ENCODE assay signal across 7 mouse cellular contexts in genomic region chr13:94359282-94359920, GRCm38 (mm10). TPM values are rescaled to one million over a fixed set of nuclear protein-coding genes. Genes with fewer than 3 reads are reported as not detected.
DNase-seq lines count a peak whose midpoint lies in the region; ATAC-seq and TF ChIP-seq lines count a peak whose summit lies in the region.

No protein-coding gene starts in this region.

- DNase-seq in lung, postnatal 0 days (ENCODE audit: low spot score), result peak; percentile 30
- DNase-seq in lung, postnatal 25 days (ENCODE audit: low spot score), result no peak
- DNase-seq in forebrain, embryonic 10.5 days (ENCODE audit: extremely low spot score, low spot score), result no peak
- DNase-seq in right cerebral cortex, postnatal 14 days, result no peak

- H3K4me1 ChIP-seq in lung, postnatal 0 days (ENCODE audit: insufficient read depth, low read depth, low read length), result peaks cover 10% of the 10 kb centered on the region; the same call in 1 of the 2 replicates
- peaks cover 28% of the 10 kb centered on the region for H3K4me1 ChIP-seq in forebrain, embryonic 10.5 days
- peaks cover 15% of the 10 kb centered on the region for H3K4me1 ChIP-seq in limb, embryonic 15.5 days
- peaks cover 4% of the 10 kb centered on the region; the same call in 1 of the 2 replicates for H3K4me1 ChIP-seq in stomach, embryonic 14.5 days (ENCODE audit: control insufficient read depth, insufficient read depth, low read length)

- WGBS in lung, postnatal 0 days, result 17% methylated on average over 23 of the region's 25 CpGs
- 19% methylated on average over 25 of the region's 25 CpGs for WGBS in forebrain, embryonic 10.5 days
- 16% methylated on average over 23 of the region's 25 CpGs for WGBS in limb, embryonic 15.5 days
- 16% methylated on average over 25 of the region's 25 CpGs for WGBS in stomach, embryonic 14.5 days

- ATAC-seq in lung, postnatal 0 days, result peak; percentile 7
- no peak for ATAC-seq in limb, embryonic 15.5 days (ENCODE audit: insufficient number of reproducible peaks, low FRiP score, low TSS enrichment, low read depth)
- ATAC-seq in stomach, embryonic 14.5 days (ENCODE audit: insufficient number of reproducible peaks, insufficient read depth, low FRiP score, low read depth), result no peak; the same call in 1 of the 2 replicates
- no peak for ATAC-seq in frontal cortex, adult (ENCODE audit: low TSS enrichment)

- H3K27ac ChIP-seq in lung, postnatal 0 days (ENCODE audit: low read length), result peak overlapping the region; percentile 92
- H3K27ac ChIP-seq in forebrain, embryonic 10.5 days, result peak overlapping the region; percentile 91
- H3K27ac ChIP-seq in limb, embryonic 15.5 days, result peak overlapping the region; percentile 93
- peak overlapping the region; percentile 92 for H3K27ac ChIP-seq in stomach, embryonic 14.5 days (ENCODE audit: low read length)

- H3K4me3 ChIP-seq in lung, postnatal 0 days (ENCODE audit: low read depth, low read length), result peak overlapping the region; percentile 86
- H3K4me3 ChIP-seq in forebrain, embryonic 10.5 days, result peak overlapping the region; percentile 70
- peak overlapping the region; percentile 87 for H3K4me3 ChIP-seq in limb, embryonic 15.5 days
- peak overlapping the region; percentile 62 for H3K4me3 ChIP-seq in stomach, embryonic 14.5 days (ENCODE audit: low read depth, low read length)

- no peaks in the 10 kb centered on the region for H3K27me3 ChIP-seq in lung, postnatal 0 days (replicated peaks; ENCODE audit: insufficient read depth, low read length)
- H3K27me3 ChIP-seq in forebrain, embryonic 10.5 days (ENCODE audit: poor library complexity, severe bottlenecking), result no peaks in the 10 kb centered on the region
- no peaks in the 10 kb centered on the region for H3K27me3 ChIP-seq in limb, embryonic 15.5 days
- H3K27me3 ChIP-seq in stomach, embryonic 14.5 days (ENCODE audit: control insufficient read depth, insufficient read depth, low read length), result no peaks in the 10 kb centered on the region

- no peak for TF ChIP-seq CTCF in lung, postnatal 0 days (IDR thresholded peaks at IDR 0.05)

- peak overlapping the region; percentile 83 for H3K4me2 ChIP-seq in lung, postnatal 0 days (replicated peaks; ENCODE audit: low read depth, low read length)
- peak overlapping the region; percentile 85 for H3K4me2 ChIP-seq in limb, embryonic 15.5 days
- peak overlapping the region; percentile 62 for H3K4me2 ChIP-seq in stomach, embryonic 14.5 days (replicated peaks; ENCODE audit: low read depth, low read length)

- H3K9me3 ChIP-seq in lung, postnatal 0 days (ENCODE audit: low read length), result no peaks in the 10 kb centered on the region
- H3K9me3 ChIP-seq in forebrain, embryonic 10.5 days, result peaks cover 5% of the 10 kb centered on the region; the same call in 1 of the 2 replicates
- H3K9me3 ChIP-seq in limb, embryonic 15.5 days, result no peaks in the 10 kb centered on the region
- no peaks in the 10 kb centered on the region for H3K9me3 ChIP-seq in stomach, embryonic 14.5 days (ENCODE audit: control insufficient read depth, low read depth, low read length)

- no peaks in the 10 kb centered on the region for H3K36me3 ChIP-seq in lung, postnatal 0 days (ENCODE audit: insufficient read depth, low read length)
- H3K36me3 ChIP-seq in forebrain, embryonic 10.5 days (replicated peaks), result peaks cover 7% of the 10 kb centered on the region
- H3K36me3 ChIP-seq in limb, embryonic 15.5 days, result no peaks in the 10 kb centered on the region
- H3K36me3 ChIP-seq in stomach, embryonic 14.5 days (ENCODE audit: control insufficient read depth, insufficient read depth, low read length), result peaks cover 3% of the 10 kb centered on the region; the same call in 1 of the 2 replicates

- H3K9ac ChIP-seq in lung, postnatal 0 days (replicated peaks; ENCODE audit: low read depth), result peak overlapping the region; percentile 89
- H3K9ac ChIP-seq in limb, embryonic 15.5 days, result peak overlapping the region; percentile 89
- H3K9ac ChIP-seq in stomach, embryonic 14.5 days (replicated peaks; ENCODE audit: low read depth, low read length), result peak overlapping the region; percentile 80

- no peak for TF ChIP-seq EP300 in lung, postnatal 0 days (IDR thresholded peaks at IDR 0.05)

RNA-seq across cellular contexts. Expression of gene Ap3b1, which starts 0.6 kb away (rescaled TPM):
- 26.1 and 33.4 TPM in 2 replicates for polyA plus RNA-seq in lung, postnatal 0 days (2015; fragmentation: Nextera tagmentation; extraction: Ambion mirVana)
- 32.1 and 32.9 TPM in 2 replicates for polyA plus RNA-seq in forebrain, embryonic 10.5 days (2016; fragmentation: Nextera tagmentation; extraction: Ambion mirVana)
- polyA plus RNA-seq in limb, embryonic 15.5 days (2015; fragmentation: Nextera tagmentation; extraction: Ambion mirVana), result 44.0 and 44.1 TPM in 2 replicates
- polyA plus RNA-seq in stomach, embryonic 14.5 days (2014; fragmentation: Nextera tagmentation; extraction: Ambion mirVana), result 48.5 and 50.0 TPM in 2 replicates
